Comparison of ENCODE assay signal across 8 mouse cellular contexts in the genomic region with DNA sequence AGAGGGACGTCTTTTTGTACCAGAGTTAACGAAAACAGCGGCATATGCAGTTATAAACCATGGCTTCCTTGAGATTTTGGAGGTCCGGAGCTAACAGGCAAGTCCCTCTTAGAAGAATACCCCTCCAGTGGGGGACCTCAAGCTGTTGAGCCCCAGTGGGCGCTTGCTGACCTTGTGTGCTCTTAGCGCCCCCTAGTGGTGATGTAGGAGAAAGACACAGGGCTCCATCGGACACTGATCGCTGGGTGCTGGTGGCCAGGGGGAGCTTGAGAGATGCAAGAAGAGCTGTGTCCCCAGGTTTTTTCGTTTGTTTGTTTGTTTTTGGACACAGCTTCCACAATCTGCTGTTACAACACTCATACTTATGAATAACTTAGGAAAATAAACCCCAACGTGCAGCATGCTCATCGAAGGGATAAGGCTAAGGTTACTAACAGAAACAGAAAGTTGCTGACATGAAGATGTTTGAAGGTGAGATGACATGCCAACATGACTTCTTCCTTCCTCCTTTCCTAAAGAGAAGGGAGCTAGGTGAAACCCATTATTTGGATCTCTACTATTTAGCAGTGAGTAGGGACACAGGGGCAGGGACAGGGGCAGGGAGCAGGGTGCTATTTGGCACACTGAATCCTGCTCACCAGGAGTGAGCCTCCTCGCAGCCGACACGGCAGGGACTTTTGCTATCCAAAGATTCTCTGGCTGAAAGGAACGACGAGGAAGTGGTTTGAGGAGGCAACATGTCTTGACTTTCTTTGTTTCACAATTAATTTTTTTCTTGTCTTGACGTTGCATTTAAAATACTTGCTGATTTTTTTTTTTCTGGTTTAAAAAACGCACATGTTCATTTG. TPM values are rescaled to one million over a fixed set of nuclear protein-coding genes. Genes with fewer than 3 reads are reported as not detected.
A peak's percentile ranks its signal among the peaks of the same experiment; 100 is the strongest.
DNase-seq lines count a peak whose midpoint lies in the region; ATAC-seq and TF ChIP-seq lines count a peak whose summit lies in the region.

No protein-coding gene starts in this region.

- H3K27ac ChIP-seq in forebrain, postnatal 0 days (ENCODE audit: low read depth, low read length) = no peak overlapping the region
- no peak overlapping the region for H3K27ac ChIP-seq in lung, embryonic 15.5 days

- no peaks in the 10 kb centered on the region for H3K36me3 ChIP-seq in G1E (replicated peaks)
- H3K36me3 ChIP-seq in forebrain, postnatal 0 days (ENCODE audit: insufficient read depth) = no peaks in the 10 kb centered on the region
- H3K36me3 ChIP-seq in lung, embryonic 15.5 days = no peaks in the 10 kb centered on the region

- DNase-seq in G1E (ENCODE audit: low spot score) = peak; percentile 27
- DNase-seq in cerebellum, adult 18-20 months = peak; percentile 50 to 73
- DNase-seq in forebrain, postnatal 0 days = peak; percentile 88
- DNase-seq in heart, postnatal 4 days = peak; percentile 78
- DNase-seq in layer of hippocampus, adult 8-10 months (ENCODE audit: low spot score in 2 of 2) = peak; percentile 44 to 60
- DNase-seq in ovary, postnatal 10 days (ENCODE audit: low spot score) = peak; percentile 30
- DNase-seq in thymus, postnatal 0 days (ENCODE audit: low spot score) = peak; percentile 82

- peak overlapping the region; percentile 31 for H3K4me2 ChIP-seq in forebrain, postnatal 0 days (ENCODE audit: low read depth)
- peak overlapping the region; percentile 47 for H3K4me2 ChIP-seq in lung, embryonic 15.5 days

- no peak overlapping the region for H3K4me3 ChIP-seq in G1E (ENCODE audit: low read depth, low read length)
- no peak overlapping the region for H3K4me3 ChIP-seq in forebrain, postnatal 0 days (ENCODE audit: low read depth, low read length)
- H3K4me3 ChIP-seq in lung, embryonic 15.5 days = peak overlapping the region; percentile 23

- H3K9ac ChIP-seq in forebrain, postnatal 0 days = no peak overlapping the region
- H3K9ac ChIP-seq in lung, embryonic 15.5 days = no peak overlapping the region

- H3K4me1 ChIP-seq in G1E (ENCODE audit: insufficient read depth, low read depth, low read length) = peaks cover 4% of the 10 kb centered on the region
- H3K4me1 ChIP-seq in forebrain, postnatal 0 days (ENCODE audit: insufficient read depth) = no peaks in the 10 kb centered on the region
- peaks cover 9% of the 10 kb centered on the region; the same call in 1 of the 2 replicates for H3K4me1 ChIP-seq in lung, embryonic 15.5 days

- TF ChIP-seq CTCF in G1E (IDR thresholded peaks at IDR 0.05; ENCODE audit: low read depth, low read length) = peak; percentile 50
- peak; percentile 95 for TF ChIP-seq CTCF in forebrain, postnatal 0 days (IDR thresholded peaks at IDR 0.05; ENCODE audit: low read depth)

- no peaks in the 10 kb centered on the region; the same call in 1 of the 2 replicates for H3K9me3 ChIP-seq in G1E (replicated peaks)
- H3K9me3 ChIP-seq in forebrain, postnatal 0 days (ENCODE audit: low read length) = no peaks in the 10 kb centered on the region
- H3K9me3 ChIP-seq in lung, embryonic 15.5 days = no peaks in the 10 kb centered on the region

- WGBS in forebrain, postnatal 0 days = 27% methylated on average over 18 of the region's 18 CpGs
- 15% methylated on average over 18 of the region's 18 CpGs for whole genome bisulfite sequencing in lung, embryonic 15.5 days

- H3K27me3 ChIP-seq in G1E (ENCODE audit: insufficient read depth, low read length) = no peaks in the 10 kb centered on the region
- no peaks in the 10 kb centered on the region for H3K27me3 ChIP-seq in forebrain, postnatal 0 days (ENCODE audit: insufficient read depth, low read length)
- no peaks in the 10 kb centered on the region for H3K27me3 ChIP-seq in lung, embryonic 15.5 days

- ATAC-seq in G1E (ENCODE audit: extremely low read depth, insufficient number of reproducible peaks, low FRiP score, poor library complexity, severe bottlenecking) = 0 out of 2 replicates have a peak, but pooled peaks have one; percentile 15
- peak; percentile 84 for ATAC-seq in forebrain, postnatal 0 days
- ATAC-seq in lung, embryonic 15.5 days (ENCODE audit: borderline replicate concordance, extremely low read depth, low FRiP score, low TSS enrichment) = peak; percentile 83; the same call in 1 of the 2 replicates

RNA-seq across cellular contexts. Expression of a gene that starts 29.2 kb away (rescaled TPM):
- total RNA-seq in G1E (2014; fragmentation: Nextera tagmentation) = not detected in 2 replicates
- 0.06 and 0.16 TPM in 2 replicates for total RNA-seq in G1E (2017)
- polyA plus RNA-seq in G1E (2012) = not detected in 2 replicates
- total RNA-seq in forebrain, postnatal 0 days (2014; rRNA removed) = 0.08 and 0.14 TPM in 2 replicates
- polyA plus RNA-seq in forebrain, postnatal 0 days (2015; fragmentation: Nextera tagmentation; extraction: Ambion mirVana) = 0.08 and 0.12 TPM in 2 replicates
- under 1 TPM in 1 of 2 experiments, not detected in 1; 0.24 TPM for total RNA-seq in heart, postnatal 4 days (2021)
- total RNA-seq in layer of hippocampus, adult 8-10 months (2022) = 1 to 10 TPM in 2 of 4 experiments, under 1 TPM in 2; 0.36 to 1.3 (median 0.81) TPM
- polyA plus RNA-seq in lung, embryonic 15.5 days (2015; fragmentation: Nextera tagmentation; extraction: Ambion mirVana) = 1.1 and 3.7 TPM in 2 replicates
- polyA plus RNA-seq in thymus, postnatal 0 days (2015; fragmentation: Nextera tagmentation; extraction: Ambion mirVana) = 40.0 and 43.5 TPM in 2 replicates

RNA-seq across cellular contexts. Expression of a gene that starts 38.8 kb away (rescaled TPM):
- not detected in 2 replicates for total RNA-seq in G1E (2014; fragmentation: Nextera tagmentation)
- 0.29 TPM in 1 of 2 replicates, not detected in the other for total RNA-seq in G1E (2017)
- 0.18 and 0.47 TPM in 2 replicates for polyA plus RNA-seq in G1E (2012)
- 1.0 and 1.1 TPM in 2 replicates for total RNA-seq in forebrain, postnatal 0 days (2014; rRNA removed)
- polyA plus RNA-seq in forebrain, postnatal 0 days (2015; fragmentation: Nextera tagmentation; extraction: Ambion mirVana) = not detected in 2 replicates
- total RNA-seq in heart, postnatal 4 days (2021) = not detected
- 1 to 10 TPM; 2.7 to 5.4 (median 3.6) TPM for total RNA-seq in layer of hippocampus, adult 8-10 months (2022)
- not detected in 2 replicates for polyA plus RNA-seq in lung, embryonic 15.5 days (2015; fragmentation: Nextera tagmentation; extraction: Ambion mirVana)
- 0.57 and 0.68 TPM in 2 replicates for polyA plus RNA-seq in thymus, postnatal 0 days (2015; fragmentation: Nextera tagmentation; extraction: Ambion mirVana)

Comparison
In these comparisons a context has a peak if more than half of its experiments do, and no peak if none do; other contexts are left out.
1. ATAC-seq: peak in every context shown above with its lines; median percentile 84 in forebrain, postnatal 0 days; 83 in lung, embryonic 15.5 days; 15 in G1E.
2. DNase-seq: peak in every context shown above with its lines; median percentile 88 in forebrain, postnatal 0 days; 82 in thymus, postnatal 0 days; 78 in heart, postnatal 4 days; 62 in cerebellum, adult 18-20 months; 52 in layer of hippocampus, adult 8-10 months; 30 in ovary, postnatal 10 days; 27 in G1E.